Mouse (Mus musculus): ENCODE measurements around the gene Pla2r1.

- TF ChIP-seq CTCF (IDR thresholded peaks at IDR 0.05; ENCODE audit: low read depth, low read length) (no peak), GATA1 (IDR thresholded peaks at IDR 0.05; ENCODE audit: borderline replicate concordance, low read length) (no peak), TAL1 (conservative IDR thresholded peaks at IDR 0.05; ENCODE audit: low read depth, low read length) (no peak)
Observed at GRCm38 (mm10) chr2:60392286-60392685, 160.8 kb downstream of the Pla2r1 start.
